Mouse (Mus musculus) CH12.LX (cell line): ENCODE data around the gene Gm45713. TPM values are rescaled to one million over a fixed set of nuclear protein-coding genes. Genes with fewer than 3 reads are reported as not detected.

Experiments
- DNase-seq: peaks from one replicate; pipeline ENCODE4 v3.0.0-alpha.2; 2013; ENCODE audit errors: extremely low read depth
- H3K27ac ChIP-seq: 2 replicates; pipeline ENCODE4 v1.5.1; 2012; ENCODE audit warnings: low read depth, mild to moderate bottlenecking, control low read depth, moderate library complexity; ENCODE audit not compliant: insufficient read depth
- H3K27me3 ChIP-seq: replicated peaks from 2 replicates; pipeline ENCODE3; 2012; ENCODE audit warnings: inconsistent platforms
- H3K36me3 ChIP-seq, 2 experiments: replicated peaks in 1 of 2; 2 replicates each; pipeline versions ENCODE3 to v1.6.1; 2012; ENCODE audit warnings: inconsistent platforms in 1 of 2, low read length in 1 of 2, mild to moderate bottlenecking in 1 of 2, mixed read lengths in 1 of 2, moderate library complexity in 1 of 2; ENCODE audit not compliant: control insufficient read depth in 1 of 2, insufficient read depth in 1 of 2
- H3K4me1 ChIP-seq, 2 experiments: 2 replicates each; pipeline ENCODE4 v1.6.1; 2012; ENCODE audit warnings: inconsistent platforms in 1 of 2, moderate library complexity in 1 of 2; ENCODE audit not compliant: insufficient read depth in 2 of 2, control insufficient read depth in 1 of 2
- H3K4me2 ChIP-seq: 2 replicates; pipeline ENCODE4 v1.6.1; 2012; ENCODE audit warnings: low read depth, mild to moderate bottlenecking, control low read depth; ENCODE audit not compliant: poor library complexity, insufficient read depth, severe bottlenecking
- H3K4me3 ChIP-seq, 3 experiments: fragments of 150-350 bp in 1 of 3; sonication (generic) in 1 of 3; replicated peaks in 1 of 3; 2 replicates each; pipeline versions ENCODE3 to v1.5.1; 2011 to 2012; ENCODE audit warnings: low read depth in 2 of 3, low read length in 2 of 3, mild to moderate bottlenecking in 2 of 3, moderate library complexity in 2 of 3, control low read depth in 1 of 3, improper control_type of control experiment in 1 of 3, inconsistent platforms in 1 of 3, mixed read lengths in 1 of 3; ENCODE audit not compliant: poor library complexity in 1 of 3
- H3K79me2 ChIP-seq: replicated peaks from 2 replicates; pipeline ENCODE4 v1.6.1; 2012; ENCODE audit warnings: mild to moderate bottlenecking, moderate library complexity; ENCODE audit not compliant: control insufficient read depth, poor library complexity, insufficient read depth, severe bottlenecking; ENCODE audit errors: extremely low read depth
- H3K9ac ChIP-seq: 2 replicates; pipeline ENCODE4 v1.6.1; 2012; ENCODE audit warnings: low read depth, mild to moderate bottlenecking, control low read depth, moderate library complexity; ENCODE audit not compliant: insufficient read depth
- H3K9me3 ChIP-seq: replicated peaks from 2 replicates; pipeline ENCODE3; 2012; ENCODE audit warnings: low read length, inconsistent platforms, mixed read lengths
- CHD1 ChIP-seq: IDR thresholded peaks from 2 replicates; pipeline ENCODE4 v1.6.1; 2012; ENCODE audit warnings: low read depth, low read length, improper control_type of control experiment, inconsistent platforms
- CTCF ChIP-seq, 2 experiments: IDR thresholded peaks in 1 of 2; conservative IDR thresholded peaks in 1 of 2; 2 replicates each; pipeline ENCODE4 v1.5.1; 2011 to 2012; ENCODE audit warnings: low read depth in 2 of 2, low read length in 2 of 2, improper control_type of control experiment in 1 of 2, inconsistent platforms in 1 of 2, mild to moderate bottlenecking in 1 of 2, moderate library complexity in 1 of 2
- ELF1 ChIP-seq: IDR thresholded peaks from 2 replicates; pipeline ENCODE4 v1.6.1; 2014; ENCODE audit warnings: low read depth, mild to moderate bottlenecking, inconsistent platforms, low read length, improper control_type of control experiment
- ETS1 ChIP-seq: conservative IDR thresholded peaks from 2 replicates; pipeline ENCODE4 v1.6.1; 2012; ENCODE audit warnings: low read depth, mild to moderate bottlenecking, inconsistent platforms, low read length, improper control_type of control experiment, moderate library complexity
- IRF4 ChIP-seq: IDR thresholded peaks from 2 replicates; pipeline ENCODE4 v1.6.1; 2014; ENCODE audit warnings: low read depth, mild to moderate bottlenecking, inconsistent platforms, low read length, improper control_type of control experiment
- MAZ ChIP-seq: IDR thresholded peaks from 2 replicates; pipeline ENCODE4 v1.6.1; 2012; ENCODE audit warnings: low read depth, mild to moderate bottlenecking, inconsistent platforms, low read length, improper control_type of control experiment, moderate library complexity
- MEF2A ChIP-seq: IDR thresholded peaks from 2 replicates; pipeline ENCODE4 v1.6.1; 2014; ENCODE audit warnings: low read depth, mild to moderate bottlenecking, inconsistent platforms, low read length, improper control_type of control experiment, borderline replicate concordance
- MXI1 ChIP-seq: IDR thresholded peaks from 2 replicates; pipeline ENCODE4 v1.6.1; 2011; ENCODE audit warnings: mild to moderate bottlenecking, low read depth, low read length, improper control_type of control experiment
- MYC ChIP-seq: IDR thresholded peaks from 2 replicates; pipeline ENCODE4 v1.6.1; 2011; ENCODE audit warnings: low read depth, mild to moderate bottlenecking, improper control_type of control experiment, low read length
- POLR2A ChIP-seq: IDR thresholded peaks from 2 replicates; pipeline ENCODE4 v1.6.1; 2011; ENCODE audit warnings: low read depth, mild to moderate bottlenecking, improper control_type of control experiment, low read length
- RAD21 ChIP-seq: IDR thresholded peaks from 2 replicates; pipeline ENCODE4 v1.6.1; 2011; ENCODE audit warnings: low read depth, mild to moderate bottlenecking, low read length, improper control_type of control experiment, moderate library complexity
- RCOR1 ChIP-seq: conservative IDR thresholded peaks from 2 replicates; pipeline ENCODE4 v1.6.1; 2012; ENCODE audit warnings: low read depth, mild to moderate bottlenecking, inconsistent platforms, low read length, improper control_type of control experiment
- SIN3A ChIP-seq: IDR thresholded peaks from 2 replicates; pipeline ENCODE4 v1.6.1; 2012; ENCODE audit warnings: low read length, improper control_type of control experiment, inconsistent platforms
- SMC3 ChIP-seq: IDR thresholded peaks from 2 replicates; pipeline ENCODE4 v1.6.1; 2011; ENCODE audit warnings: low read depth, low read length, improper control_type of control experiment
- TCF12 ChIP-seq: IDR thresholded peaks from 2 replicates; pipeline ENCODE4 v1.6.1; 2014; ENCODE audit warnings: low read depth, mild to moderate bottlenecking, inconsistent platforms, low read length, improper control_type of control experiment
- UBTF ChIP-seq: IDR thresholded peaks from 2 replicates; pipeline ENCODE4 v1.6.1; 2012; ENCODE audit warnings: low read depth, mild to moderate bottlenecking, inconsistent platforms, low read length, improper control_type of control experiment, moderate library complexity
- USF1 ChIP-seq: IDR thresholded peaks from 2 replicates; pipeline ENCODE4 v1.6.1; 2014; ENCODE audit warnings: low read depth, mild to moderate bottlenecking, inconsistent platforms, low read length, improper control_type of control experiment
- USF2 ChIP-seq: conservative IDR thresholded peaks from 2 replicates; pipeline ENCODE4 v1.6.1; 2011; ENCODE audit warnings: low read depth, low read length, improper control_type of control experiment
- ZC3H11A ChIP-seq: IDR thresholded peaks from 2 replicates; pipeline ENCODE4 v1.6.1; 2012; ENCODE audit warnings: low read depth, mild to moderate bottlenecking, inconsistent platforms, low read length, improper control_type of control experiment
- ZKSCAN1 ChIP-seq: IDR thresholded peaks from 2 replicates; pipeline ENCODE4 v1.6.1; 2012; ENCODE audit warnings: low read depth, inconsistent platforms, low read length, improper control_type of control experiment, borderline replicate concordance
- ZNF384 ChIP-seq: IDR thresholded peaks from 2 replicates; pipeline ENCODE4 v1.6.1; 2012; ENCODE audit warnings: low read depth, low read length, improper control_type of control experiment, inconsistent platforms
- dilution Hi-C: fragments of 300-500 bp; cut with MboI; formaldehyde crosslinking; loops from 2 replicates; pipeline ENCODE4 v1.14.3; 2020; ENCODE audit warnings: low sequenced_read_pairs; ENCODE audit not compliant: extremely low pct_unique_long_range_greater_than_20kb, extremely low pct_ligation_motif_present
- in situ Hi-C: fragments of 300-500 bp; cut with MboI; formaldehyde crosslinking; loops from 3 replicates; pipeline ENCODE4 v1.14.3; 2019; ENCODE audit warnings: low sequenced_read_pairs, low pct_ligation_motif_present, low pct_unique_long_range_greater_than_20kb, mixed read lengths
- polyA plus RNA-seq: library from polyadenylated mRNA; unstranded; fragments of >175 nt; gene quantifications from 2 replicates; pipeline ENCODE4 v1.2.1, GENCODE M21; 2012; ENCODE audit warnings: low read depth; ENCODE audit not compliant: insufficient read length
- total RNA-seq, 2 experiments: library from RNA; depleted of rRNA; stranded (reverse); fragments of 300-350 nt in 1 of 2; fragments of >200 nt in 1 of 2; gene quantifications; 2 replicates each; pipeline ENCODE4 v1.2.3; 2012 to 2014

The Gm45713 gene
- total and polyA plus RNA-seq, 3 experiments, result 2.2 TPM; not detected in 2

GRCm38 (mm10) chr7:45086084-45086483 is 49.9 kb downstream of the Gm45713 start:
- Histone ChIP-seq H3K4me2 (no peak overlapping the region), H3K4me3 (no peak overlapping the region), H3K9me3 (peaks cover 4% of the 10 kb centered on the region), H3K4me1 (peaks cover 6 to 12% of the 10 kb centered on the region in 2 experiments; a peak in 2 of 4 replicates), H3K79me2 (no peaks in the 10 kb centered on the region), H3K36me3 (no peaks in the 10 kb centered on the region), H3K9ac (no peak overlapping the region), H3K27me3 (no peaks in the 10 kb centered on the region), H3K27ac (no peak overlapping the region)
- in situ Hi-C loops (no loop called here), dilution Hi-C loops (no loop called here)
- DNase-seq, result no peak
- TF ChIP-seq IRF4, result no peak
- no peak for TF ChIP-seq ZNF384
- no peak for TF ChIP-seq ETS1
- TF ChIP-seq MEF2A, result no peak
- peak; percentile 7 to 31; a peak in 2 of 4 replicates for TF ChIP-seq CTCF (conservative IDR thresholded peaks at IDR 0.05 in 1 of 2, IDR thresholded peaks at IDR 0.05 in 1 of 2; ENCODE audit: low read depth in 2 of 2, low read length in 2 of 2)
- TF ChIP-seq UBTF, result no peak

DNA sequence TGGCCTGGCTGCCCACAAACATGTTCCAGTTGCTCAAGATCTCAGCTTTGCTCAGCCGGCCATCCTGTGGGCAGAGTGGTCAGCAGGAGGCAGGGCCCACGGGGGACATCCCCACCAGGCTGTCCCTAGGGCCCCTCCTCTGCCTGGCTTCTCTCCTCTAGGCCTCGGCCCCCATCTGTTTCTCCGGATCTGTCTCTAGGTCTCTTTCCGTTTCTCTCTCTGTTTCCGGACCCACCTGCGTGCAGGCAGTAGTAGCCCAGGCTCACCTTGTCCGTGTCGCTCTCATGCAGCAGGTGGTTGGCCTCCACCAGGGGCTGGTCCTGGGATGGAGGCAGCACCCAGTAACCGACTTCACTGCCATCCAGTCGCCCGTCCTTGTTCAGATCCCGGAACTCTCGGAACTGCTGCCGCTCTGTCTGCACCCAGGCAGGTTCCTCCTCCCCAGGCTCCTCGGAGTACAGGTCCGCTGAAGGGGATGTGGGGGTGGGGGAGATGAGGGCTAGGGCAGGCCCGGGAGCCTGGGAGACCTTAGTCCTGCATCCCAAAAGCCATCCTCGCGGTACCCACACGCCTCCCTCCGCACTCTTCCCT is 52.6 kb downstream of the Gm45713 start:
- peaks cover 0 to 3% of the 10 kb centered on the region in 2 experiments for H3K36me3 ChIP-seq
- TF ChIP-seq RCOR1 (no peak), ZC3H11A (no peak), POLR2A (0 out of 2 replicates have a peak, but pooled peaks have one; percentile 44)
- 0 out of 4 replicates have a peak, but pooled peaks cover 2 to 6% of the 10 kb centered on the region in 2 experiments for H3K4me1 ChIP-seq
- peak overlapping the region; percentile 6; the same call in 1 of the 2 replicates for H3K9ac ChIP-seq
- DNase-seq, result no peak
- no peaks in the 10 kb centered on the region for H3K27me3 ChIP-seq
- H3K4me3 ChIP-seq, result peak overlapping the region in 2 of 3 experiments; percentile 32 to 45
- dilution Hi-C loops, result no loop called here
- peak overlapping the region; percentile 62 for H3K4me2 ChIP-seq
- H3K79me2 ChIP-seq, result no peaks in the 10 kb centered on the region
- peaks cover 4% of the 10 kb centered on the region for H3K9me3 ChIP-seq
- in situ Hi-C loops, result loop anchor here (5.0 kb wide), 1 partner anchor 44 kb away; the partner anchor contains the start of gene Rpl13a
- no peak overlapping the region for H3K27ac ChIP-seq

DNA sequence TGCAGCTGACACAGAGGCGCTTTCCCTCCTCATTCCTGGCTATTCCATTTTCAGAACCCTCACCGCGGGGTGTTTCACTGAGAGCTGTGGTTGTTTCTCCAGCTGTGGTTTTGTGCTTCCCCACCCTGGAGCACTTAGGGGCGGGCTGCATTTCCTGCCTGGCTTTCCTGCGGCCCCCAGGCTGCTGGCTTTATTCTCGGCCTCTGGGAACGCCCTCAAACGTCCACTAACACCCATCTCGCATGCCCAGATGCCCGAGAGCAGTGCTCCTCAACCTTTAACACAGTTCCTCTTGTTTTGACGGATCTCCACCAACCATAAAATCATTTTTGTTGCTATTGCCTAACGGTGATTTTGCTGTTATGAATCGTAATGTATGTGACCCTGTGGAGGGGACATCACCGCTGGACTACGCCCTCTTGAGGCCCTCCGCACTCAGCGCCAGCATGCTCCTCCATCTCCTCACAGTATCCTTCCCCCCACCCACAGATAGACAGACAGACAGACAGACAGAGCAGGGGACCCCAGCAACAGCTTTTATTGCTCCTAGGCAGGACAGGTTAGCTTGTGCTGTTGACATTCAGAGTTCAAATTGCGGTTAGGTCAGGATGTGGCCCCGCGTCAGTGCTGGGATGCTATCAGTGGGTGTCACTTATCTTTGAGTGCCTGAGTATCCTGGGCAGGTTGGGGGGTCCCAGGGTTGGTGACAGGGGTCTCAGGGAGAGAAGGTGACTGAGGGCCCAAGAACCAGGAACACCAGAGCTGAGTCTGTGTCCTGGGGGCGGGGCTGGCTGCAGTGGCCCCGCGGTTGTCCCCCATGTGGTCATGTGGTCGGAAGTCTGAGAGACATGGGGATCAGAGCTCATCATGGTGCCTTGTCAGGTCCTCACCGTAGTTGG is 53.4 kb downstream of the Gm45713 start:
- DNase-seq, result no peak
- H3K27me3 ChIP-seq, result no peaks in the 10 kb centered on the region
- H3K9me3 ChIP-seq, result peaks cover 4% of the 10 kb centered on the region
- peaks cover 3 to 10% of the 10 kb centered on the region in 2 experiments for H3K36me3 ChIP-seq
- H3K27ac ChIP-seq, result no peak overlapping the region
- peak overlapping the region in 2 of 3 experiments; percentile 32 to 45 for H3K4me3 ChIP-seq
- peak overlapping the region; percentile 21; the same call in 1 of the 2 replicates for H3K9ac ChIP-seq
- no peaks in the 10 kb centered on the region for H3K79me2 ChIP-seq
- 0 out of 4 replicates have a peak, but pooled peaks cover 2 to 6% of the 10 kb centered on the region in 2 experiments for H3K4me1 ChIP-seq
- dilution Hi-C loops (no loop called here), in situ Hi-C loops (loop anchor here (5.0 kb wide), 1 partner anchor 45 kb away; the partner anchor contains the start of gene Rpl13a)
- peak overlapping the region; percentile 62 for H3K4me2 ChIP-seq
- TF ChIP-seq ELF1 (peak; percentile 64; the same call in 1 of the 2 replicates), ZKSCAN1 (no peak), MXI1 (0 out of 2 replicates have a peak, but pooled peaks have one; percentile 42), UBTF (no peak), TCF12 (peak; percentile 10; the same call in 1 of the 2 replicates), CHD1 (no peak), CTCF (conservative IDR thresholded peaks at IDR 0.05 in 1 of 2, IDR thresholded peaks at IDR 0.05 in 1 of 2; ENCODE audit: low read depth in 2 of 2, low read length in 2 of 2) (peak in 1 of 2 experiments; percentile 25; a peak in 2 of 4 replicates), RAD21 (no peak), USF2 (peak; percentile 21; the same call in 1 of the 2 replicates), MYC (no peak), RCOR1 (no peak), MEF2A (no peak), USF1 (peak; percentile 71), SMC3 (no peak), SIN3A (peak; percentile 65; the same call in 1 of the 2 replicates), MAZ (peak; percentile 30; the same call in 1 of the 2 replicates)
